Mouse (Mus musculus) embryonic stem cell, embryonic (primary cell): ENCODE measurements at regions not wholly inside any gene's neighbourhood (a gene's known extent, or its start where the extent isn't known, plus 50 kb on each side); places are given as distances from the start of the nearest gene placed in this dataset.
"Not testable (repeated sequence)": the region's sequence is repeated elsewhere in the genome, so short reads cannot be mapped to it uniquely, and the experiment has no call there.

Experiments
- CTCF ChIA-PET, 4 experiments: fragments of 300-600 bp in 2 of 4; fragments of 350-600 bp in 2 of 4; sonication (Branson Sonifier 250); formaldehyde crosslinking; loops; one replicate each; lab custom pipeline; 2022; ENCODE audit warnings: inconsistent platforms in 2 of 4; lab: Charles Lee
- POLR2A ChIA-PET, 4 experiments: fragments of 300-600 bp in 2 of 4; fragments of 350-600 bp in 2 of 4; sonication (Branson Sonifier 250); formaldehyde crosslinking; loops; one replicate each; lab custom pipeline; 2022; ENCODE audit warnings: antibody characterized with exemption in 4 of 4, inconsistent platforms in 1 of 4; lab: Charles Lee

DNA sequence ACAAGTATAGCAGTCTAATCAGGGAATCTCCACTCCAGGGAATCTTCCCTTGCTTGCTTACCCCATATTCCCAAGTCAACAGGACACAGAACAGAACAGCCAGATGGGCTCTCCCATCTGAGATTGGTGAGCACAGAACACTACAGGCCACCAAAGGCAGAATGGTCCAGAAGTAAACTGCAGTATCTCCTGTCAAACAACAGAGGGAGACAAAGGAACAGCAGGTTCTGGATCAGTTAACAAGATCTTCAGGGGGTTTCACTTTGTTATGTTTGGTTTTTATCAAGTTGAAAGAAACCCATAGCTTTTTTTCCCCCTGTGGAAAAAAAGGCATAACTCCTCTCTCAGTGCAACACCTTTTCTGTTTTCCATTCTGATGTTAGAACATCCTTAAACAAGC, 453.1 kb upstream of the 9130204L05Rik start:
- ChIA-PET POLR2A (no interaction called here), CTCF (interaction anchor here in 2 of 4 experiments (0.6 kb wide), 2 partner anchors 445 to 454 kb away, joined by 3 to 4 read pairs; no protein-coding TSS in a partner anchor)

DNA sequence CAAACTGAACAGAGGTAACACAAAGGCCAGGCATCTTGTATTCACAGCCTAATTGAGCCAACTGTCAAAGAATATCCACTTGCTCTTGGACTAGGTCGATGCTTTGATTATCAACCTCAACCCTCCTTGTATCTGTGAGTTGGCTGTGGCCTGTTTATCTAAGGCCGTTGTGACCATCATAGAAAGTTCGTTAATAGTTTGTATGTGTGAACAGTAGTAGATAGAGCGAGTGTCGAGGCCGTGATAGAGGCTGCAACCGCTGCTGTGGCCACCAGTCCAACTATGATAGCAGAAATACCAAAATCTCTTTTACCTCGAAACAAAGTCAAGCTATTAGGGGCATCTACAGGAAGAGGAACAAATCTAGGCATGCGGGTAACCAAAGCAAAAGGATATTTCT, 435.5 kb upstream of the 9130204L05Rik start:
- POLR2A ChIA-PET: not testable (repeated sequence)

DNA sequence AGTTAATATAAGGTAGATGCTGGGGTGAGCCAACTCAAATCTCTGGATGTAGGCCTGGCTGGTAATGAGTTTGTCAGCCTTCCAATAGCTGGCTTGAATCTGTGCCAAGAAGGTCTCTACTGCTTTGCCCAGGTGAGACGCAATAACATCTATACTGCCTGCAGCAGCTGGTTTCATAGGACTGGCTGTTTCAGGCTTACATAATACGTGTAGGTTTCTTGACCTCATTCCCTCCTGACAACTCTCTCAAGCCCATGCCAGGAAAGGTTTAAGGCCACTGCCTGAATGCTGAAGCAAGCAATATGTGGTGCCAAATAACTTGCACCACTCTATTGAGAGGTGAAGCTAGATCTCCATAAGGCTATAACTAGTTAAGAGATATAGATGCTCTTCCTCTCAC, 432.0 kb upstream of the 9130204L05Rik start:
- ChIA-PET CTCF (no interaction called here), POLR2A (no interaction called here)

More for the DNA sequence above, 435.5 kb upstream of the 9130204L05Rik start:
- CTCF ChIA-PET: not testable (repeated sequence)

DNA sequence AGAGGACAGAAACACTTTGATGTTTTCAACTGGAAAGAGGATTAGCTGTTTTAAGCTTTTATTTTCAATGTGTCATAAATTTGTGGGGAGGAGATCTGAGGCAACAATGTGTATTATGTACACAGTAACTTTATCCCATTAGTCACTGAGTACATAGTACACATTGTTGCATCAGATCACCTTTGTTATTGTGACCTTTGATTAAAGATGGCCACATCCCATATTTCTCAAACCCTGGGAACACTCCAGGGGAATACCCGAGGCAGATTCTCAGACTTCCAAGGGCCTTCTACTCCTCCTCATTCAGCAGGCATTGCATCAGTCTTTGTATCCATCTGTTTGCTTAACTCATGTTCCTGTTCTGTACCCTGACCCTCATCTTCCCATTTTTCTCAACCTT, 392.9 kb upstream of the 9130204L05Rik start:
- CTCF ChIA-PET: no interaction called here
- POLR2A ChIA-PET: no interaction called here

DNA sequence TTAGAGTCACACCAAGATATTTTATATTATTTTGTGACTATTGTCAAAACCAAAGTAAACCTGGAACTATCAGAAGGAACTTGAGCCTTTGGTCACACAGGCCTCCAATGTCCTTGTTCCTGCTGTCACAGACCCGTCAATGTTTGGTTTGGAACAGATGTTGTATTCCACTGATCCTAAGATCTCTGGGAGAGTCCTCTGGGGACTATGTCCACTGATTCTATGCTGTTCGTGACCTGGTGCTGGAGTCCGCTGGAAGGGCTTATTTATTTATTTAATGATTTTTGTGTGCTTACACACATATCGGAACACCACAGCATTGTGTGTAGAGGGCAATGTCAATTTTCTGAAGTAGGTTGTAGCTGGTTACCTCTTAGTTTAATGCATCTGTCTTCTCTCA, 391.1 kb upstream of the 9130204L05Rik start:
- ChIA-PET CTCF (no interaction called here), POLR2A (no interaction called here)
